Mouse (Mus musculus) regulatory T cell (primary cell): ENCODE measurements around the gene Slc35c2.

Source experiments
- in situ Hi-C: fragments of 300-600 bp; cut with MboI, MseI; formaldehyde crosslinking; loops from one replicate; pipeline ENCODE4 v1.15.1; 2025; ENCODE audit warnings: high pct_unique_total_duplicates

The Slc35c2 gene

DNA sequence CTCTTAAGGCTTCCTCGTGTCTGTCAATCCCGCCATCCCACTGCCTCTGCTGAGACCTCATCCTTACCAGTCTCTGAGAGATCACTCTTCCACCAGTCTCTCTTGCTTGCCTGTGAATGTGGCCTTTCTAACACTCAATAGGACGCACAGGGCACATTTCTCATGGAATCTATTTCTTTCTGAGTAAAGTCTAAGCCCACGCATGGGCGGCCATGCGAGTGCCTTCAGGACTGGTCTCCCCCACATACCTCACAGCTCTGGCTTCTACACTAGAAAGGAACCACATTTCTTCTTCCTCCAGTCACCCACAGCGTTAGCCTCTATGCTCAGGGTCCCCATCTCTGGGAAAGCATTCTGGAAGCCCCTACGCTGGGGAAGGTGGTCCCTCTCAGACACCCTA lies 26.5 kb upstream of the Slc35c2 start:
- in situ Hi-C loops, result no loop called here

DNA sequence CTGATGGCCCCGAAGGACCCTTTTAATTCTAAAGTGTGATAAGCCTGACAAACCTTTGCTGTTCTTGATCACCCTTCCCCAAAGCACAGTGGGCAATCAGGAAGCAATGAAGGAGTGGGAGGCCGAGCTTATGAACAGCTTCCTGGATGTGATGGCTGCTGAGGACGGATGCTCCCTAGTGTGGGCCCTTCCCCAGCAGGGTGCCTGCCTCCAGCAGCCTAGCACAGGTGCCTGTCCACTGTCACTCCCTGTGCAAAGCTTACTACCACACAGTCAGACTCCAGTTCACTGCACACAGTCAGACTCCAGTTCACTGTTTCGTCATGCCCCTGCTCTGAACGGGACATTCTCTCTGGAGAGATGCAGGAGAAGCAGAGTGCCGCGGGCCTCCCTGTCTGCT lies 24.7 kb upstream of the Slc35c2 start:
- in situ Hi-C loops, result no loop called here

GRCm38 (mm10) chr2:165311577-165311976 lies 23.9 kb upstream of the Slc35c2 start:
- in situ Hi-C loops, result no loop called here

DNA sequence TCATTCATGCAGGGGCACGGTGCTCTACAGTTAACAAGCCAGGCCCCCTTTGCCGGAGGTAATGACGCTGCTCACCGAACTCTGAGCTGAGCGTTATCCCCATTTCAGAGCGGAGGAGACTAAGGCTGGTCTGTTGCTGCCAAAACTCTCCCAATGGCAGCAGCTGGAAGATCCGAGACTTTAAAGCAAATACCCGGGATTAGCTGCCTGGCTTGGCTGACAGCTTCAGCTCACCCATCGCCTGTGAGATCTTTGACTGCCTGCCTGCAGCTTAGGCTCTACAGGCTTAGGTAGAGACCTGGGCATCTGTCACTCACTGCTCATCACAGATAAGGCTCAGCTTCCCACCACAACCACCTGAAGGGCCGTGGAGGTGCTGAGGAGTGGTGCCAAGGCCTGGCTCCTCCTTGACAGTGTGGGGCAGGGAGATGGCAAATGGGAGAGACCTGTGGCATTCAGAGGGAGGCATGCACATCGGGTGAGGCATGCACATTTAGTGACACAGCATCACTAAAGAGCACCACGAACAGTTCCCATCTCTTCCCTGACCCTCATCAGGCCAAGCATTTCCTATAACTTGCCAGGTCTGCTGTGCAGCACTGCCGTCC lies 23.3 kb upstream of the Slc35c2 start:
- in situ Hi-C loops, result no loop called here

GRCm38 (mm10) chr2:165307801-165308200 lies 20.1 kb upstream of the Slc35c2 start:
- in situ Hi-C loops, result no loop called here

GRCm38 (mm10) chr2:165305438-165305837 lies 17.8 kb upstream of the Slc35c2 start:
- in situ Hi-C loops, result no loop called here

DNA sequence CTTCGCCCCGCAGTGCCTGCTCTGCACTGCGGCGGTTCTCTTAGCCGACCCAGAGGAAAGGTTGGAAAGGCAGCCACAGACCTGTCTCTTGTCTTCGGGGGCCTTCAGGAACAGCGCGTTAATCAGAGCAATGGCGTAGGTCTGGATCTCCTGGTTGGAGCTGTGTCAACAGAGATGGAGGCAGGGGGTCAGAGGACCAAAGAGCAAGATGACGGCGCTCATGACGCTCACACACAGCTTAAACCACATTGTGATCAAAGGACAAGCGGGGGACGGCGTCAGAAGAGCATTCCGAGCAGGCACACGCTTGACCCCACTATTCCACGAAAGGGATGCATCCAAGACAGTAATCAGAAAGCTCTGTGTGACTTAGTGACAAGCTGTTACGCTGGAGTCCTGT lies 17.1 kb upstream of the Slc35c2 start:
- in situ Hi-C loops, result no loop called here

GRCm38 (mm10) chr2:165303354-165304012 lies 15.8 kb upstream of the Slc35c2 start:
- in situ Hi-C loops, result no loop called here

DNA sequence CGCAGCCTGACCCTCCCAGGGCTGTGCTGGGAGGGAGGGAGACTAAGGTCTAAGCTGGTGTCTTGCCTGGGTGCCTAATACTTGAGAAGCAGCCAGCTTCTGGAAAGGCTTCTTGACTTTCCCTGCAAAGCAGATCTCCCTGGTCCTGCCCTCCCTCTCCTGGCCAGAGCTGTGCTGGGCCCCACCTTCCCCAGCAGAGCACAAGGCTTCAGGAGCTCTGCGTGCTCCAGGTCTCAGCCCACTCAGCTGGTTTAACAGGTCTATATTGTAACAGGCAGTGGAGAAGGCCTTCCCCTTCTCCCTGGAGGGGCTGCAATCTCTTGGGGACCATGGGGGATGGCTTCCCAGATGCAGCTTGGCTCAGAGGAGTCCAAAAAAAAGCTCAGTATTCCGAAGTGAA lies 13.7 kb upstream of the Slc35c2 start:
- in situ Hi-C loops, result no loop called here

GRCm38 (mm10) chr2:165300885-165301284 lies 13.2 kb upstream of the Slc35c2 start:
- in situ Hi-C loops, result no loop called here

DNA sequence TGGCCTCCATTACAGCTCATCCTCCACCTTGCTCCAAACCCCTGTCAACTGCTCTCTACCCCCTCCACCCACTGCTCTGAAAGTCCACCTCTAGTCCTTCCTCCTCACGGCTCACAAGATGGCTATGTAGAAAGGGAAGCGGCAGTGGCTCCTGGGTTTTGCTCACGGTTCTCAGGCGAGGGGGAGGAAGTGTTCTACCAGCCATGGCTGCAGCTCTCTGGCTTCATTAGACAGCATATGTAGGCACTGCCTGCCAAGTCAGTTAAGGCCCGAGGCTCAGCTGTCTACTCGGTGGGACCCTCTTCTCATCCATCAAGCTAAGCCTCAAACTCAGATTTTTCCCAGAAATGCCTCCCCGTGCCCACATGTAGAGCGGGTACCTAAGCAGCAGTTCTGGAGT lies 12.8 kb upstream of the Slc35c2 start:
- in situ Hi-C loops, result no loop called here

- in situ Hi-C loops, result no loop called here
Measured at GRCm38 (mm10) chr2:165297429-165297828, 9.8 kb upstream of the Slc35c2 start.

DNA sequence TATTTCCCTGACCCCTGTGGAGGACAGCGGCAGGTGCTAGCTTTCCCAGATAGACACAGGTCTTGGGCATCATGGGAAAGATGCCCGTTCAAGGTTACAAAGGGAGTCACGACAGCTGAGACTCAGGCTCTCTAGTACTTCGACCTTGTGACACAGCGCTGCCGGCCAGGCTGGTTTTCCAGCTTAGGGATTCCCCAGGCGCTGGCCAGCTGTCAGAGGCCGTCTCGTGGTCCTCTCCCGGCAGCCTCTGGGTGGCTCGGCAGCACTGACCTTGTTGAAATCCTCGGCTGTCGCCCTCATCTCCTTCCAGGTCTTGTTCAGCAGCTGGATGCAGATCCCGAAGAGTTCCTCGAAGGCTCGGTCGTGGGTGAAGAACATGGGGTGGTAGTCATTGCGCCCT lies 8.9 kb upstream of the Slc35c2 start:
- in situ Hi-C loops, result no loop called here

GRCm38 (mm10) chr2:165288315-165289031 lies 804 bp upstream of the Slc35c2 start:
- in situ Hi-C loops, result no loop called here

DNA sequence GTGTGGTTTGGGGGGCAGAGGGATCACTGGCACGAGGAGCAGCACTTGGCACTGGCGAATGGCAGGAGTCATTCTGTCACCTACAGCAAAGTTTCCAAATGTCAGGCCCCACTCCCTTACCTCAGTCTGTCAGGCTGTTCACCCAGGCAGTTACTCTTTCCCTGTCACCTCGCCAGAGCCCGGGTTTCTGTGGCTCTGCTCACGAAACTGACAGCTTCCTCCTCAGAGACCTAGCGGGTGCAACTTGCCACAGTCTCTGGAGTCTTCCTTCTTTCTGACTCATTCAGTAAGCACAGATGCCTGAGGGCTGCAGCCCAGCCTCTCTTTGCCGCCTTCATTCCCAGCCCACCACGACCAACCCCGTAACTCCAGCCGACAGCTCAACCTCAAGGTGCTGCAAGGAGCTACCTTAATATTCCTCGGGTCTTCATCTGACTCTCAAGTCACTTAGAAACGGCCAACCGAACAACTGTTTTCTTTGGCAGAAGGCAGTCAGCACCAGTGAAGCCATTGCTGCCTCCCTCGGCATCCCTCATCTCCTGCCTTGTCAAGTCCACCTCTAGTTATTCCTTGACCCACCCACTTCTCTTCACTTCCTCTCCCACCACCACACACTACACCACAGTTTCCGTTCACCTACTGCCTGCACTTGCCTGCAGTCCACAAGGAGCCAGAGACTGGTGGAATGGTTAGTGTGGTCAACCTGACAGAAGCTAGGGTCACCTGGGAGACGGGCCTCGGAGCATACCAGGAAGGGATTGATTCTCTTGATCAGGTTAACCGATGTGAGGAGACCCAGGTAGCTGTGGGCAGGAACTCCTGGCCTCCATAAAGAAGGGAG lies 1.1 kb downstream of the Slc35c2 start:
- in situ Hi-C loops, result no loop called here

DNA sequence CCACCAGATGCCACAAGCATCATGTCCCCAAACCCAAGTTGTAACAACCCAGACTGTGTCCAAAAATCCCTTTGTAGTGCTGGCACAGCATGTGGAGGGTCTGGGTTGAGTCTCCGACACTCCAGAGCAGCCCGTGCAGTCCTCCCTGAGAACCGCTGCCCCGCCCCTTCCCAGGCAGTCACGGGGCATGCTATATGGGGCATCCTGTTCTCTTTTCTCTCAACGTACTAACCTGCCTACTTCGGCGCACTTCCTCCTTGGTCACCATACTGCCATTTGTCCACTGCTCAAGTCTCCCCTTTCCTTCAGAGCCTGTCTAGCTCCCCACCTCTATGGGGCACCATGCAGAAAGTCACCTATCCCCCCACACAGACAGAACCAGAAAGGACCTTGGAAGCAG lies 2.0 kb downstream of the Slc35c2 start:
- in situ Hi-C loops, result no loop called here

DNA sequence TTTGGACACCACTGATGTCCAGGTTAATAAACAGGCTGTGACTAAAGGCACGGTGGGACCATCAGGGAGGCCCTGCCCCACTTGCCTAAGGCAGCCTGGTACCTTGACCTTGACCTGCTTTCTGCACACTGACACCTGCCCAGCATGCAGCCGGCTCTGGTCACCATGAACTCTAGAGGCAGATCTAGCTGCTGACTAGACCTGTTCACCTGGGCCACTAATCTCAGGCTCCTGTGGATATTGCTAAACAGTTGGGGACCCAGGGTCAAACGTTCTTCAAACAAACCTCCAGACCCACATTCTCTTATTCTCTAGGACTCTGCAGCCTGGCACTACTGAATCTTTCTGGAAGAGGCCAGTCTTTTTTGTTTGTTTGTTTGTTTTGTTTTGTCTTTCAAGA lies 2.6 kb downstream of the Slc35c2 start:
- in situ Hi-C loops, result no loop called here

DNA sequence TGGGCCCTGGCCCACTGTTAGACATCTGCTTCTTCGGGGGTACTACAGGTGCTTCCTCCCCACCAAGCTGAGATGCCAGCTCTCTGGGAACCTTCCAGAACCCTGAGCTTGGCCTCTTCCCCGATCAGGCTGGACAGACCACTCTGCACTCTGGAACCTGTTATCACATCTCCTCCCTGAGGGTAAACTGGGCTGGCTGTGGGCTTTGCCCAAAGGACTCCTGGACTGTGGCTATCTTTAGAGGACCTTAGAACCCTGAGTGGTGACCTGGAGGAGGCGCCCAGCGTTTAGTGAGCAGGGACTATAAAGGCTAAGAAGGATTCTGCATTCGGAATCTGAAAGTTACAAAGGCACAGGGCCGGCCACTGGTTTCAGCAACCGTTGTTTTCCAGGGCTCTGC lies 3.3 kb downstream of the Slc35c2 start:
- in situ Hi-C loops, result no loop called here

- in situ Hi-C loops, result no loop called here
Measured at GRCm38 (mm10) chr2:165283644-165284043, 4.0 kb downstream of the Slc35c2 start.

DNA sequence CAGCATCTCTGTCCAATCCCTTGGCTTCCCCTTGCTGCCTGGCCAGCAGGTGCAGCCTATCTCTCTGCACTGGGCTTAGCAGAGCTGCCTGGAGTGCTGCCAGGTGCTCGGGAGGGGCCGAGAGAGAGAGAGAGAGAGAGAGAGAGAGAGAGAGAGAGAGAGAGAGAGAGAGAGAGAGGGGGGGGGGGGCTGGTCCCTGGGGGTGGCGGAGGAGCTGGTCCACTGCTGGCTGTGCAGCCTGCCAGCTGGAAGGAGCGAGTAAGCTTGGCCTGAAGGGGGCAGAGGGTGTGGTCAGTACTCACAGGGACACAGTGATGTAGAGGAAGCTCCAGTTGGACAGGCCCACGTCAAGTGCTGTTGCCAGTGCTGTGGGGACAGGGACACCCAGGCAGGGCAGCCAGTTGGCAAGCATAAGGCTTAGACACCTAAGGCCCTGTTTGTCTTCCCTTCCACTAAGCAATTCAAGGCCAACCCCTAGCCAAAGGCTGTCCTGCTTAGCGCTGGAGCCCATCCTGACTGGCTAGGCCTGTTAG lies 5.8 kb downstream of the Slc35c2 start:
- in situ Hi-C loops, result no loop called here

- in situ Hi-C loops, result loop anchor here (5.0 kb wide), 1 partner anchor 202 kb away; no protein-coding TSS in a partner anchor
Measured at GRCm38 (mm10) chr2:165279351-165279750, 8.3 kb downstream of the Slc35c2 start.
